Mouse (Mus musculus) liver, embryonic 14.5 days (tissue): ENCODE measurements at regions not wholly inside any gene's neighbourhood (a gene's known extent, or its start where the extent isn't known, plus 50 kb on each side); places are given as distances from the start of the nearest gene placed in this dataset.

ENCODE experiments used
- CTCF ChIP-seq: IDR thresholded peaks from 2 replicates; pipeline ENCODE4 v1.5.1; 2016; ENCODE audit warnings: antibody characterized with exemption, low read depth, control low read depth
- EP300 ChIP-seq: IDR thresholded peaks from 2 replicates; pipeline ENCODE4 v1.6.1; 2016; ENCODE audit warnings: antibody characterized with exemption, low read depth

DNA sequence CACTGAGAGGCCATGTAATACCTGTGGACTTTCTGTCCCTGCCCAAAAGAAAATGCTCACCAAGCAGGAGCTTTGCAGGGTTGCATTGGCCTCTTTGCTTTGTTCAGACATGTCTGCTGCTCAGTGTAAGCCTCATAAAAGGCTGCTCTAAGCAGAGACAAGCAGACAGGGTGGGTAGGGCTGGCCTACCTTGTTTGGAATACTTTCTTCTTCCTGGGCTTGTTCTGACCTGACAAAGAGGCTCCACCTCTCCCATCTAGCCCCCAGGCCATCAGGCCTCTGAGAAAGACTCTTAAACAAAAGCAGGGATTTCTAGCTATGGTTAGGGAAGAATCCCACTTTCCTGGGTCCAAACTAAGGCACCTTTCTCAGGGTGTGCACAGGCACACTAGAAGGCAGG is 138.2 kb upstream of the Camk1g start:
- TF ChIP-seq CTCF (no peak), EP300 (no peak)
